Mouse (Mus musculus) small intestine, adult 2 months (tissue): ENCODE results near the gene Adamts10. TPM values are rescaled to one million over a fixed set of nuclear protein-coding genes. Genes with fewer than 3 reads are reported as not detected.

Experiments used
- H3K27ac ChIP-seq: fragments of 200-500 bp; 2 replicates; pipeline ENCODE4 v1.5.1; 2012; ENCODE audit warnings: low read depth, low read length, control low read depth, inconsistent platforms; ENCODE audit not compliant: insufficient read depth
- H3K27me3 ChIP-seq: fragments of 200-500 bp; 2 replicates; pipeline ENCODE4 v1.6.1; 2012; ENCODE audit warnings: mild to moderate bottlenecking, moderate library complexity, low read length, inconsistent platforms; ENCODE audit not compliant: control insufficient read depth, insufficient read depth
- H3K36me3 ChIP-seq: fragments of 200-500 bp; 2 replicates; pipeline ENCODE4 v1.6.1; 2012; ENCODE audit warnings: mild to moderate bottlenecking, low read length, control low read depth, inconsistent platforms; ENCODE audit not compliant: control insufficient read depth, insufficient read depth
- H3K4me1 ChIP-seq: fragments of 200-500 bp; 2 replicates; pipeline ENCODE4 v1.6.1; 2012; ENCODE audit warnings: low read length, inconsistent platforms, mixed read lengths; ENCODE audit not compliant: control insufficient read depth, insufficient read depth, insufficient read length
- H3K4me3 ChIP-seq: fragments of 200-500 bp; 2 replicates; pipeline ENCODE4 v1.5.1; 2012; ENCODE audit warnings: low read depth, mild to moderate bottlenecking, control low read depth, inconsistent platforms, low read length, moderate library complexity
- CTCF ChIP-seq: fragments of 200-500 bp; IDR thresholded peaks from 2 replicates; pipeline ENCODE4 v1.5.1; 2012; ENCODE audit warnings: low read depth, mild to moderate bottlenecking, control low read depth, inconsistent platforms, low read length, moderate library complexity, mixed read lengths; ENCODE audit not compliant: insufficient replicate concordance, insufficient read length; ENCODE audit errors: extremely low read depth
- POLR2A ChIP-seq: fragments of 200-500 bp; IDR thresholded peaks from 2 replicates; pipeline ENCODE4 v1.6.1; 2012; ENCODE audit warnings: low read depth, mild to moderate bottlenecking, control low read depth, inconsistent platforms, low read length, moderate library complexity
- WGBS: fragments of 180-500 bp; shearing (Covaris S2); methylation state at CpG from one replicate; pipeline ENCODE4 v1.1.7; 2018; 5-methylcytosine and 5-hydroxymethylcytosine counted together
- polyA plus RNA-seq: library from polyadenylated mRNA; depleted of rRNA; stranded (reverse); fragments of >200 nt; gene quantifications from 2 replicates; pipeline ENCODE4 v1.2.3, GENCODE M21; 2012; rRNA removed

Adamts10 gene
- polyA plus RNA-seq, result 22.9 and 28.2 TPM in 2 replicates

DNA sequence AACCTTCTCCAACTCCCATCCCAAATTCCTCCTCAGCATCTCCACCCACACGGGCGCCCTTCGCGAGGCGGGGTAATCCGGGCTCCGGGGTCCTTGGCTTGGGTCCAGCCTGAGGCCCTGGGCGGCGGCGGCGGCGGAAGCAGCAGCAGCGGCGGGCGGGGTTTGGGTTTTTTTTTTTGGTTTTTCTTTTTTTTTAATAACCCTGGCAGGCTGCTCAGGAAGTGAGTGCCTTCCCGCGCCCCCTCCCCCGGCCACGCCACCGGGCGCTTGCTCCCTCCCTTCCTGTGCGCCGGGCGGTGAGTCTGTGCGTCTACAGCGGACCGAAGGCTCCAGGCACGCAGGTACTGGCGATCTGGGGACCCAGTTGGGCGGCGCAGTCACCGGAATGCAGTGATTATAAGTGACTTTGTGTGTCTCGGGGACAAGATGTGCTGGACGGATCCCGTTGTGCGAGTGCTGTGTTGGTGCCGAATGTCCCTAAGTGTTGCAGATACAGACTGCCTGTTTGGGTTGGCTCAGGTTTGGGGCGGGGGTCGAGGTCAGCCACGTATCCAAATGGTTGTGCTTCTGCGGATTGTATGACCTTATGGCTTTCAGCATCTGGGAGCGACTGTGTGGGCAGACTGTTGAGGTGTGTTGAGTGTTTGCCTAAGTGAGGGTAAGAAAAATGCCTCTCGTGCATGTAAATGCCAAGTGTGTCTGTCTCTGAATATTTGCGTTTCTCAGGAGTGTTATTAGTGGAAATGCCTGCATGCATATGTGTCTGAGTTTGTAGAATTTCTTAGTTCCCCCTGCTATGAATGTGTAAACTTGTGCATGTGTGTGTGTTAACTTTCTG lies at the start of gene Adamts10:
Gene Adamts10, plus strand, starts transcription at position 287 of the 838 bp plus-strand sequence.
- Histone ChIP-seq H3K27ac (peak within 1 kb of the TSS; percentile 52), H3K27me3 (no peaks in the 10 kb centered on the region), H3K4me3 (peak within 1 kb of the TSS; percentile 79), H3K4me1 (peaks cover 6% of the 10 kb centered on the region), H3K36me3 (no peaks in the 10 kb centered on the region; the same call in 1 of the 2 replicates)
- 1% methylated on average over 44 of the region's 44 CpGs for WGBS
- no peak for TF ChIP-seq CTCF
- TF ChIP-seq POLR2A, result peak; percentile 50

DNA sequence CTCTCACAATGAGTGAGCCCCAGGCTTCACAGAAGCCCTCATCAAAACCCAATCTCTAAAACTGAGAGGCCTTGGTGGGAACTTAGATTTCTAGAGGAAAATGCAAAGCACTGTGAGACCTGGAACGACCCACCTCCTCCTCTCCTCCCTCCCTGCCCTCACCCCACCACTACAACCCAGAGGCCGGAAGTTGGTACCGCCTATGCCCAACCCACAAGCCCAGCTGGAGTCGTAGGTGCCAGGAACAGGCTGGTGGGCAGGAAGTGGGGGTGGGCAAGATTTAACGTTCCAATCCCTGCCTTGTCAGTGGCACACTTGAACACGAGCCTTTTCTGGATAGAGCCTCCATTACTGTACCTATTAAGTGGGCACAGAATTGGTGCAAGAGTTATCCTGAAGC lies 40.0 kb upstream of the Adamts10 start:
- Histone ChIP-seq H3K27ac (no peak overlapping the region), H3K4me3 (no peak overlapping the region), H3K4me1 (no peaks in the 10 kb centered on the region), H3K27me3 (no peaks in the 10 kb centered on the region), H3K36me3 (no peaks in the 10 kb centered on the region)
- 28% methylated on average over 6 of the region's 6 CpGs for WGBS
- no peak for TF ChIP-seq CTCF
- no peak for TF ChIP-seq POLR2A

- Histone ChIP-seq H3K4me1 (no peaks in the 10 kb centered on the region), H3K27ac (no peak overlapping the region), H3K27me3 (no peaks in the 10 kb centered on the region), H3K4me3 (no peak overlapping the region), H3K36me3 (no peaks in the 10 kb centered on the region)
- 61% methylated on average over 2 of the region's 2 CpGs for WGBS
- TF ChIP-seq CTCF, result no peak
- no peak for TF ChIP-seq POLR2A
These were observed 36.8 kb upstream of the Adamts10 start for GRCm38 (mm10) chr17:33487211-33487610.

GRCm38 (mm10) chr17:33487652-33488051 lies 36.4 kb upstream of the Adamts10 start:
- Histone ChIP-seq H3K27ac (no peak overlapping the region), H3K36me3 (no peaks in the 10 kb centered on the region), H3K4me3 (no peak overlapping the region), H3K4me1 (no peaks in the 10 kb centered on the region), H3K27me3 (no peaks in the 10 kb centered on the region)
- WGBS, result 91% methylated on average over 1 of the region's 1 CpGs
- TF ChIP-seq POLR2A, result no peak
- TF ChIP-seq CTCF, result no peak

- TF ChIP-seq CTCF (no peak), POLR2A (no peak)
- Histone ChIP-seq H3K4me3 (no peak overlapping the region), H3K27me3 (no peaks in the 10 kb centered on the region), H3K4me1 (no peaks in the 10 kb centered on the region), H3K27ac (no peak overlapping the region), H3K36me3 (no peaks in the 10 kb centered on the region)
- 93% methylated on average over 2 of the region's 2 CpGs for WGBS
These were observed 32.6 kb upstream of the Adamts10 start for GRCm38 (mm10) chr17:33491371-33491770.

GRCm38 (mm10) chr17:33493065-33493464 lies 30.9 kb upstream of the Adamts10 start:
- Histone ChIP-seq H3K4me1 (no peaks in the 10 kb centered on the region), H3K27ac (no peak overlapping the region), H3K36me3 (no peaks in the 10 kb centered on the region), H3K4me3 (no peak overlapping the region), H3K27me3 (no peaks in the 10 kb centered on the region)
- TF ChIP-seq CTCF (peak; percentile 58; the same call in 1 of the 2 replicates), POLR2A (no peak)
- 72% methylated on average over 6 of the region's 6 CpGs for WGBS

GRCm38 (mm10) chr17:33494586-33494985 lies 29.4 kb upstream of the Adamts10 start:
- Histone ChIP-seq H3K4me3 (no peak overlapping the region), H3K36me3 (no peaks in the 10 kb centered on the region), H3K27me3 (no peaks in the 10 kb centered on the region), H3K27ac (no peak overlapping the region), H3K4me1 (no peaks in the 10 kb centered on the region)
- TF ChIP-seq POLR2A, result no peak
- no peak for TF ChIP-seq CTCF
